Mouse (Mus musculus): Measurements from ENCODE around the gene Cdca5.

GRCm38 (mm10) chr19:6113116-6113515 is 28.3 kb downstream of the Cdca5 start:
- TF ChIP-seq POLR2A (IDR thresholded peaks at IDR 0.05; ENCODE audit: borderline replicate concordance, low read depth, low read length) = no peak
- no peak for TF ChIP-seq CTCF (IDR thresholded peaks at IDR 0.05; ENCODE audit: low read depth, low read length)

Data from bone marrow macrophage, adult 2 months (primary cell).